Mouse (Mus musculus): ENCODE results near the gene Cib3. TPM values are rescaled to one million over a fixed set of nuclear protein-coding genes. Genes with fewer than 3 reads are reported as not detected.

Gene Cib3
- polyA plus RNA-seq, 2 experiments, result not detected

- no peak for TF ChIP-seq POLR2A (IDR thresholded peaks at IDR 0.05; ENCODE audit: borderline replicate concordance, extremely low read depth, insufficient read depth, insufficient read length)
- H3K27ac ChIP-seq (replicated peaks; ENCODE audit: low read depth, low read length), result no peak overlapping the region
These were observed 28.3 kb upstream of the Cib3 start for GRCm38 (mm10) chr8:72240951-72241350.

GRCm38 (mm10) chr8:72240403-72240763 lies 27.7 kb upstream of the Cib3 start:
- Histone ChIP-seq H3K36me3 (ENCODE audit: control insufficient read depth, insufficient read depth, low read length) (no peaks in the 10 kb centered on the region; the same call in 1 of the 2 replicates), H3K4me2 (replicated peaks; ENCODE audit: low read depth, low read length, severe bottlenecking) (peak overlapping the region; percentile 70), H3K4me1 (ENCODE audit: control insufficient read depth, insufficient read depth, low read length) (0 out of 2 replicates have a peak, but pooled peaks cover 6% of the 10 kb centered on the region), H3K9ac (ENCODE audit: low read depth, low read length, severe bottlenecking) (peak overlapping the region; percentile 61), H3K27me3 (ENCODE audit: control insufficient read depth, insufficient read depth, low read length) (no peaks in the 10 kb centered on the region), H3K27ac (replicated peaks; ENCODE audit: low read depth, low read length) (peak overlapping the region; percentile 90), H3K4me3 (replicated peaks; ENCODE audit: low read length) (peak overlapping the region; percentile 70), H3K9me3 (ENCODE audit: control insufficient read depth, low read length) (no peaks in the 10 kb centered on the region)
- no peak; the same call in 1 of the 2 replicates for ATAC-seq (ENCODE audit: low FRiP score, low read depth)
- no peak for TF ChIP-seq POLR2A (IDR thresholded peaks at IDR 0.05; ENCODE audit: borderline replicate concordance, extremely low read depth, insufficient read depth, insufficient read length)
- no peak for DNase-seq (ENCODE audit: low spot score)
- WGBS, result 2% methylated on average over 20 of the region's 24 CpGs

More at GRCm38 (mm10) chr8:72240951-72241350, 28.3 kb upstream of the Cib3 start:
- ATAC-seq (ENCODE audit: low FRiP score, low read depth), result no peak
- Histone ChIP-seq H3K4me3 (replicated peaks; ENCODE audit: low read length) (peak overlapping the region; percentile 70), H3K4me1 (ENCODE audit: control insufficient read depth, insufficient read depth, low read length) (0 out of 2 replicates have a peak, but pooled peaks cover 6% of the 10 kb centered on the region), H3K27me3 (ENCODE audit: control insufficient read depth, insufficient read depth, low read length) (no peaks in the 10 kb centered on the region), H3K9ac (ENCODE audit: low read depth, low read length, severe bottlenecking) (peak overlapping the region; percentile 61; the same call in 1 of the 2 replicates), H3K4me2 (replicated peaks; ENCODE audit: low read depth, low read length, severe bottlenecking) (peak overlapping the region; percentile 70), H3K9me3 (ENCODE audit: control insufficient read depth, low read length) (no peaks in the 10 kb centered on the region), H3K36me3 (ENCODE audit: control insufficient read depth, insufficient read depth, low read length) (no peaks in the 10 kb centered on the region; the same call in 1 of the 2 replicates)
- DNase-seq (ENCODE audit: low spot score), result peak; percentile 2
- 78% methylated on average over 7 of the region's 7 CpGs for WGBS

DNA sequence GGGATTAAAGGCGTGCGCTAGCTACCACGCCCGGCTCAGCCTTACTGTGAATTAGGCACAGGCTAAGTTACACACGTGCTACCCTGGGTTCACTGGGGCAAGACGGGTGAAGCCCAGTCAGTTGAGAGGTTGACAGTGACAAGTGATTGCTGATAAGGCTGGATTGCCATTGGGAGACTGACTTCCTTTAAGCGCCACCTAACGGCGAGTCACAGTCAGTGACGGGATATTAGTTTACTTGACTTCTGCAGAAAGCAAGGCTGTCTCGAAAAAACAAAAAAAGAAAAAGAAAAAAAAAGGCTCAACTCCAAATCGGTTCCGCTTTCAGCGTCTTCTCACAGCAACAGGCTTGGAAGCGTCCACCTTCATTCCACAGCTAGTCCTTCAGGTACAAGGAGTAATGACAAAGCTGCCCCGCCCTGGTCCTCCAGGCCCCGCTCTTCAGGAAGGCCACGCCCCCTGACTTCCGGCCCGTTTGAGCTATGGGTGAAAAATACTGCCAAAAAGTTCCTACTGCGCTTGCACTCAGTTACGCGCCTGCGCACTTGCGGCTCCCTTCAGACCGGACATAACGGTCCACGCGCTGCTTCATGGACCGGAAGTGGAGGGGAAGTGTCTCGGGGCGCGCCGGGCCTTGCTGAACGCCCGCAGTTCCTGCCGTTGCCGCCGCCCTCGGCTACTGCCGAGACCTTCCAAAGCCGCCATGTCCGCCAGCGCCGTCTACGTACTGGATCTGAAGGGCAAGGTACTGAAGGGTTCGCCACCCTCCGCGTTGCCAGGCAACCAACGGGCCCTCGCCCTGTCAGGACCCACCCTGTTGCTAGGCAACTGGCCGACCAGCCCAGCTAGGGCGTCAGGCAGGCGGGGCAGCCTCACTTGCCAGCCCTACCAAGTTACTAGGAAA lies 27.1 kb upstream of the Cib3 start, which contains the start of gene Ap1m1:
Gene Ap1m1, plus strand, starts transcription at position 520 of the 904 bp plus-strand sequence.
- Histone ChIP-seq H3K4me1 (ENCODE audit: control insufficient read depth, insufficient read depth, low read length) (0 out of 2 replicates have a peak, but pooled peaks cover 6% of the 10 kb centered on the region), H3K36me3 (ENCODE audit: control insufficient read depth, insufficient read depth, low read length) (no peaks in the 10 kb centered on the region; the same call in 1 of the 2 replicates), H3K27ac (replicated peaks; ENCODE audit: low read depth, low read length) (peak within 1 kb of the TSS; percentile 90), H3K9ac (ENCODE audit: low read depth, low read length, severe bottlenecking) (peak within 1 kb of the TSS; percentile 61), H3K9me3 (ENCODE audit: control insufficient read depth, low read length) (no peaks in the 10 kb centered on the region), H3K4me2 (replicated peaks; ENCODE audit: low read depth, low read length, severe bottlenecking) (peak within 1 kb of the TSS; percentile 70), H3K4me3 (replicated peaks; ENCODE audit: low read length) (peak within 1 kb of the TSS; percentile 70), H3K27me3 (ENCODE audit: control insufficient read depth, insufficient read depth, low read length) (no peaks in the 10 kb centered on the region)
- ATAC-seq (ENCODE audit: low FRiP score, low read depth) (peak; percentile 97), DNase-seq (ENCODE audit: low spot score) (peak; percentile 100)
- under 1% methylated on average over 52 of the region's 54 CpGs for WGBS
- TF ChIP-seq POLR2A (IDR thresholded peaks at IDR 0.05; ENCODE audit: borderline replicate concordance, extremely low read depth, insufficient read depth, insufficient read length), result no peak; the same call in 1 of the 2 replicates

- H3K4me1 ChIP-seq (ENCODE audit: control insufficient read depth, insufficient read depth, low read length), result peaks cover 9% of the 10 kb centered on the region
- WGBS, result 90% methylated on average over 5 of the region's 5 CpGs
- H3K36me3 ChIP-seq (ENCODE audit: control insufficient read depth, insufficient read depth, low read length), result peaks cover 28% of the 10 kb centered on the region
- H3K4me2 ChIP-seq (replicated peaks; ENCODE audit: low read depth, low read length, severe bottlenecking), result no peak overlapping the region
- no peak overlapping the region for H3K27ac ChIP-seq (replicated peaks; ENCODE audit: low read depth, low read length)
- ATAC-seq (ENCODE audit: low FRiP score, low read depth) (no peak), DNase-seq (ENCODE audit: low spot score) (no peak)
- no peak overlapping the region for H3K4me3 ChIP-seq (replicated peaks; ENCODE audit: low read length)
- TF ChIP-seq POLR2A (IDR thresholded peaks at IDR 0.05; ENCODE audit: borderline replicate concordance, extremely low read depth, insufficient read depth, insufficient read length), result no peak
- no peaks in the 10 kb centered on the region for H3K27me3 ChIP-seq (ENCODE audit: control insufficient read depth, insufficient read depth, low read length)
- no peaks in the 10 kb centered on the region for H3K9me3 ChIP-seq (ENCODE audit: control insufficient read depth, low read length)
- H3K9ac ChIP-seq (ENCODE audit: low read depth, low read length, severe bottlenecking), result no peak overlapping the region
These were observed 10.0 kb upstream of the Cib3 start for GRCm38 (mm10) chr8:72222656-72223055.

GRCm38 (mm10) chr8:72220758-72221157 lies 8.1 kb upstream of the Cib3 start:
- peak overlapping the region; percentile 75 for H3K4me2 ChIP-seq (replicated peaks; ENCODE audit: low read depth, low read length, severe bottlenecking)
- peaks cover 28% of the 10 kb centered on the region for H3K36me3 ChIP-seq (ENCODE audit: control insufficient read depth, insufficient read depth, low read length)
- DNase-seq (ENCODE audit: low spot score), result no peak
- H3K27ac ChIP-seq (replicated peaks; ENCODE audit: low read depth, low read length), result no peak overlapping the region
- H3K9ac ChIP-seq (ENCODE audit: low read depth, low read length, severe bottlenecking), result no peak overlapping the region
- no peaks in the 10 kb centered on the region for H3K27me3 ChIP-seq (ENCODE audit: control insufficient read depth, insufficient read depth, low read length)
- peak overlapping the region; percentile 82 for H3K4me3 ChIP-seq (replicated peaks; ENCODE audit: low read length)
- peaks cover 9% of the 10 kb centered on the region for H3K4me1 ChIP-seq (ENCODE audit: control insufficient read depth, insufficient read depth, low read length)
- no peak for ATAC-seq (ENCODE audit: low FRiP score, low read depth)
- TF ChIP-seq POLR2A (IDR thresholded peaks at IDR 0.05; ENCODE audit: borderline replicate concordance, extremely low read depth, insufficient read depth, insufficient read length), result no peak
- H3K9me3 ChIP-seq (ENCODE audit: control insufficient read depth, low read length), result no peaks in the 10 kb centered on the region
- WGBS, result 90% methylated on average over 4 of the region's 4 CpGs

Data from limb, embryonic 14.5 days (tissue).